Mouse (Mus musculus) neural tube, embryonic 12.5 days (tissue): Measurements from ENCODE around the gene Wfdc15b. TPM values are rescaled to one million over a fixed set of nuclear protein-coding genes. Genes with fewer than 3 reads are reported as not detected.
"Not testable (repeated sequence)": the region's sequence is repeated elsewhere in the genome, so short reads cannot be mapped to it uniquely, and the experiment has no call there.

Source experiments
- ATAC-seq: fragments of 200-750 bp; cut with Nextera tagmentation; 2 replicates; pipeline ENCODE4 v1.8.0; 2017; ENCODE audit warnings: low read depth, mild to moderate bottlenecking, moderate TSS enrichment, moderate library complexity; ENCODE audit not compliant: low FRiP score
- H3K27ac ChIP-seq: fragments of 300-500 bp; sonication (generic); 2 replicates; pipeline ENCODE4 v1.5.1; 2016
- H3K27me3 ChIP-seq: fragments of 300-500 bp; sonication (generic); replicated peaks from 2 replicates; pipeline ENCODE4 v1.6.1; 2016; ENCODE audit warnings: mild to moderate bottlenecking
- H3K36me3 ChIP-seq: fragments of 300-500 bp; sonication (generic); 2 replicates; pipeline ENCODE4 v1.6.1; 2016; ENCODE audit warnings: mild to moderate bottlenecking
- H3K4me1 ChIP-seq: fragments of 300-500 bp; sonication (generic); 2 replicates; pipeline ENCODE4 v1.6.1; 2016
- H3K4me2 ChIP-seq: fragments of 300-500 bp; sonication (generic); replicated peaks from 2 replicates; pipeline ENCODE4 v1.6.1; 2016; ENCODE audit warnings: mild to moderate bottlenecking
- H3K4me3 ChIP-seq: fragments of 300-500 bp; sonication (generic); 2 replicates; pipeline ENCODE4 v1.5.1; 2016
- H3K9ac ChIP-seq: fragments of 300-500 bp; sonication (generic); 2 replicates; pipeline ENCODE4 v1.6.1; 2016; ENCODE audit warnings: mild to moderate bottlenecking
- H3K9me3 ChIP-seq: fragments of 300-500 bp; sonication (generic); 2 replicates; pipeline ENCODE4 v1.6.1; 2016; ENCODE audit warnings: mild to moderate bottlenecking
- WGBS: fragments of 180-500 bp; shearing (Covaris S2); methylation state at CpG from one replicate; pipeline ENCODE4 v1.1.7; 2016; 5-methylcytosine and 5-hydroxymethylcytosine counted together
- polyA plus RNA-seq: library from polyadenylated mRNA; unstranded; fragments of >200 nt; fragmentation: Nextera tagmentation; extraction: Ambion mirVana; gene quantifications from 2 replicates; pipeline ENCODE4 v1.2.1, GENCODE M21; 2016

The Wfdc15b gene
- polyA plus RNA-seq, result not detected in 2 replicates

GRCm38 (mm10) chr2:164221522-164221921 lies at the start of gene Wfdc15b:
Wfdc15b (minus strand) TSS chr2:164221660.
- WGBS, result 84% methylated on average over 11 of the region's 11 CpGs
- ATAC-seq, result no peak
- H3K4me3 ChIP-seq, result no peak within 1 kb of the TSS

GRCm38 (mm10) chr2:164256540-164256939 lies 35.1 kb upstream of the Wfdc15b start, which contains the start of gene Svs3b:
Svs3b (minus strand) TSS chr2:164256640.
- not testable (repeated sequence) for H3K9ac ChIP-seq, H3K27me3 ChIP-seq, H3K4me1 ChIP-seq, ATAC-seq, H3K27ac ChIP-seq, H3K9me3 ChIP-seq, H3K4me3 ChIP-seq, H3K4me2 ChIP-seq, H3K36me3 ChIP-seq
- 62% methylated on average over 1 of the region's 1 CpGs for WGBS

More at GRCm38 (mm10) chr2:164221522-164221921, at the start of gene Wfdc15b:
- Histone ChIP-seq H3K9ac (no peak within 1 kb of the TSS), H3K9me3 (no peaks in the 10 kb centered on the region), H3K4me2 (no peak within 1 kb of the TSS), H3K27me3 (no peaks in the 10 kb centered on the region), H3K36me3 (no peaks in the 10 kb centered on the region), H3K27ac (no peak within 1 kb of the TSS), H3K4me1 (no peaks in the 10 kb centered on the region)

GRCm38 (mm10) chr2:164238366-164238765 lies 16.9 kb upstream of the Wfdc15b start, which contains the start of gene Svs2:
Svs2 (minus strand) TSS chr2:164238466.
- no peaks in the 10 kb centered on the region for H3K27me3 ChIP-seq
- ATAC-seq, result no peak
- H3K4me1 ChIP-seq, result no peaks in the 10 kb centered on the region
- WGBS, result 84% methylated on average over 3 of the region's 3 CpGs
- H3K27ac ChIP-seq, result no peak within 1 kb of the TSS
- H3K4me3 ChIP-seq, result no peak within 1 kb of the TSS
- H3K36me3 ChIP-seq, result no peaks in the 10 kb centered on the region
- H3K9ac ChIP-seq, result no peak within 1 kb of the TSS
- H3K9me3 ChIP-seq, result no peaks in the 10 kb centered on the region
- no peak within 1 kb of the TSS for H3K4me2 ChIP-seq

- Histone ChIP-seq H3K4me3 (no peak overlapping the region), H3K9ac (no peak overlapping the region), H3K27me3 (no peaks in the 10 kb centered on the region), H3K4me2 (no peak overlapping the region), H3K9me3 (no peaks in the 10 kb centered on the region), H3K36me3 (no peaks in the 10 kb centered on the region), H3K27ac (no peak overlapping the region), H3K4me1 (no peaks in the 10 kb centered on the region)
- WGBS, result 90% methylated on average over 8 of the region's 8 CpGs
- no peak for ATAC-seq
Observed at GRCm38 (mm10) chr2:164232671-164233070, 11.2 kb upstream of the Wfdc15b start.

GRCm38 (mm10) chr2:164228361-164229070 lies 7.1 kb upstream of the Wfdc15b start:
- H3K4me1 ChIP-seq, result no peaks in the 10 kb centered on the region
- no peaks in the 10 kb centered on the region for H3K36me3 ChIP-seq
- no peaks in the 10 kb centered on the region for H3K27me3 ChIP-seq
- 89% methylated on average over 8 of the region's 8 CpGs for WGBS
- no peak overlapping the region for H3K9ac ChIP-seq
- H3K4me3 ChIP-seq, result no peak overlapping the region
- H3K9me3 ChIP-seq, result no peaks in the 10 kb centered on the region
- ATAC-seq, result no peak
- no peak overlapping the region for H3K4me2 ChIP-seq
- H3K27ac ChIP-seq, result no peak overlapping the region

GRCm38 (mm10) chr2:164219295-164219694 lies 2.2 kb downstream of the Wfdc15b start:
- WGBS, result 88% methylated on average over 9 of the region's 9 CpGs
- Histone ChIP-seq H3K36me3 (no peaks in the 10 kb centered on the region), H3K27ac (no peak overlapping the region), H3K27me3 (no peaks in the 10 kb centered on the region), H3K4me3 (no peak overlapping the region), H3K4me2 (no peak overlapping the region), H3K9me3 (no peaks in the 10 kb centered on the region), H3K4me1 (no peaks in the 10 kb centered on the region), H3K9ac (no peak overlapping the region)
- no peak for ATAC-seq

GRCm38 (mm10) chr2:164212711-164213110 lies 8.7 kb downstream of the Wfdc15b start:
- Histone ChIP-seq H3K4me3 (no peak overlapping the region), H3K9ac (no peak overlapping the region), H3K36me3 (no peaks in the 10 kb centered on the region), H3K4me1 (no peaks in the 10 kb centered on the region), H3K9me3 (no peaks in the 10 kb centered on the region), H3K27me3 (no peaks in the 10 kb centered on the region), H3K27ac (no peak overlapping the region), H3K4me2 (no peak overlapping the region)
- ATAC-seq, result no peak
- 85% methylated on average over 5 of the region's 5 CpGs for WGBS

GRCm38 (mm10) chr2:164210892-164211291 lies 10.6 kb downstream of the Wfdc15b start:
- WGBS, result 84% methylated on average over 4 of the region's 4 CpGs
- Histone ChIP-seq H3K4me2 (no peak overlapping the region), H3K4me1 (no peaks in the 10 kb centered on the region), H3K9ac (no peak overlapping the region), H3K4me3 (no peak overlapping the region), H3K36me3 (no peaks in the 10 kb centered on the region), H3K27me3 (no peaks in the 10 kb centered on the region), H3K27ac (no peak overlapping the region), H3K9me3 (no peaks in the 10 kb centered on the region)
- no peak for ATAC-seq

- WGBS, result 80% methylated on average over 4 of the region's 4 CpGs
- Histone ChIP-seq H3K4me2 (no peak overlapping the region), H3K4me3 (no peak overlapping the region), H3K4me1 (no peaks in the 10 kb centered on the region), H3K9ac (no peak overlapping the region), H3K27ac (no peak overlapping the region), H3K27me3 (no peaks in the 10 kb centered on the region), H3K36me3 (no peaks in the 10 kb centered on the region), H3K9me3 (no peaks in the 10 kb centered on the region)
- no peak for ATAC-seq
Observed at GRCm38 (mm10) chr2:164206676-164207075, 14.8 kb downstream of the Wfdc15b start.

- not testable (repeated sequence) for H3K27ac ChIP-seq, ATAC-seq, H3K27me3 ChIP-seq, H3K4me3 ChIP-seq, H3K9ac ChIP-seq, H3K9me3 ChIP-seq, H3K4me2 ChIP-seq, H3K36me3 ChIP-seq, H3K4me1 ChIP-seq
- 92% methylated on average over 10 of the region's 10 CpGs for WGBS
Observed at GRCm38 (mm10) chr2:164206011-164206410, 15.4 kb downstream of the Wfdc15b start.

GRCm38 (mm10) chr2:164199626-164200327 lies 21.7 kb downstream of the Wfdc15b start, which contains the start of gene Wfdc15a:
Wfdc15a (minus strand) TSS chr2:164200130.
- H3K27ac ChIP-seq, result no peak within 1 kb of the TSS
- H3K9me3 ChIP-seq, result no peaks in the 10 kb centered on the region
- ATAC-seq, result no peak
- no peak within 1 kb of the TSS for H3K4me3 ChIP-seq
- no peaks in the 10 kb centered on the region for H3K4me1 ChIP-seq
- H3K9ac ChIP-seq, result no peak within 1 kb of the TSS
- no peaks in the 10 kb centered on the region for H3K27me3 ChIP-seq
- H3K4me2 ChIP-seq, result no peak within 1 kb of the TSS
- WGBS, result 83% methylated on average over 20 of the region's 20 CpGs
- H3K36me3 ChIP-seq, result no peaks in the 10 kb centered on the region

- WGBS, result 85% methylated on average over 5 of the region's 5 CpGs
- H3K36me3 ChIP-seq, result no peaks in the 10 kb centered on the region
Observed at GRCm38 (mm10) chr2:164196700-164196990, 24.8 kb downstream of the Wfdc15b start.

More at GRCm38 (mm10) chr2:164196700-164196990, 24.8 kb downstream of the Wfdc15b start:
- no peak overlapping the region for H3K4me3 ChIP-seq
- no peaks in the 10 kb centered on the region for H3K4me1 ChIP-seq
- no peak for ATAC-seq
- H3K4me2 ChIP-seq, result no peak overlapping the region
- H3K9ac ChIP-seq, result no peak overlapping the region
- no peaks in the 10 kb centered on the region for H3K27me3 ChIP-seq
- H3K27ac ChIP-seq, result no peak overlapping the region
- H3K9me3 ChIP-seq, result no peaks in the 10 kb centered on the region
